Mouse (Mus musculus) A20 (cell line): Measurements from ENCODE around the gene Wwox.

Experiments
- DNase-seq: peaks from one replicate; pipeline ENCODE4 v3.0.0-alpha.2; 2011; ENCODE audit warnings: low read depth, low spot score

The Wwox gene

GRCm38 (mm10) chr8:115214870-115215269 is 775.4 kb downstream of the Wwox start:
- no peak for DNase-seq

- no peak for DNase-seq
Observed at GRCm38 (mm10) chr8:115216801-115217200, 777.3 kb downstream of the Wwox start.

GRCm38 (mm10) chr8:115222545-115222944 is 783.1 kb downstream of the Wwox start:
- no peak for DNase-seq

GRCm38 (mm10) chr8:115226781-115227583 is 787.5 kb downstream of the Wwox start:
- no peak for DNase-seq

GRCm38 (mm10) chr8:115228903-115229302 is 789.4 kb downstream of the Wwox start:
- DNase-seq: no peak

GRCm38 (mm10) chr8:115234068-115234467 is 794.6 kb downstream of the Wwox start:
- DNase-seq: no peak

- DNase-seq: no peak
Observed at GRCm38 (mm10) chr8:115237596-115237995, 798.1 kb downstream of the Wwox start.

GRCm38 (mm10) chr8:115243465-115244027 is 804.1 kb downstream of the Wwox start:
- no peak for DNase-seq

- no peak for DNase-seq
Observed at GRCm38 (mm10) chr8:115249688-115250366, 810.4 kb downstream of the Wwox start.

- DNase-seq: no peak
Observed at GRCm38 (mm10) chr8:115255550-115255949, 816.1 kb downstream of the Wwox start.

- DNase-seq: no peak
Observed at GRCm38 (mm10) chr8:115257417-115257816, 818.0 kb downstream of the Wwox start.

GRCm38 (mm10) chr8:115259806-115260205 is 820.4 kb downstream of the Wwox start:
- no peak for DNase-seq

GRCm38 (mm10) chr8:115267196-115267595 is 827.7 kb downstream of the Wwox start:
- no peak for DNase-seq

GRCm38 (mm10) chr8:115269601-115270000 is 830.1 kb downstream of the Wwox start:
- no peak for DNase-seq

GRCm38 (mm10) chr8:115273976-115274375 is 834.5 kb downstream of the Wwox start:
- no peak for DNase-seq

- no peak for DNase-seq
Observed at GRCm38 (mm10) chr8:115276281-115276680, 836.8 kb downstream of the Wwox start.

- no peak for DNase-seq
Observed at GRCm38 (mm10) chr8:115278291-115278690, 838.8 kb downstream of the Wwox start.

- no peak for DNase-seq
Observed at GRCm38 (mm10) chr8:115290224-115290623, 850.8 kb downstream of the Wwox start.

GRCm38 (mm10) chr8:115296760-115297159 is 857.3 kb downstream of the Wwox start:
- DNase-seq: no peak

GRCm38 (mm10) chr8:115302484-115302883 is 863.0 kb downstream of the Wwox start:
- no peak for DNase-seq

GRCm38 (mm10) chr8:115307412-115307811 is 868.0 kb downstream of the Wwox start:
- DNase-seq: no peak

- no peak for DNase-seq
Observed at GRCm38 (mm10) chr8:115311003-115311402, 871.5 kb downstream of the Wwox start.

GRCm38 (mm10) chr8:115312371-115312770 is 872.9 kb downstream of the Wwox start:
- no peak for DNase-seq
